Mouse (Mus musculus): ENCODE measurements around the gene Abca8a. TPM values are rescaled to one million over a fixed set of nuclear protein-coding genes. Genes with fewer than 3 reads are reported as not detected.

Abca8a gene
- polyA plus RNA-seq (2014; fragmentation: Nextera tagmentation; extraction: Ambion mirVana), result 2.1 and 3.3 TPM in 2 replicates

GRCm38 (mm10) chr11:110095858-110096257, at the start of gene Abca8a:
Gene Abca8a (minus strand): TSS chr11:110095978.
- Histone ChIP-seq H3K4me2 (replicated peaks; ENCODE audit: low read depth, low read length) (no peak within 1 kb of the TSS), H3K27ac (ENCODE audit: low read length) (no peak within 1 kb of the TSS), H3K4me1 (ENCODE audit: control insufficient read depth, insufficient read depth, low read length) (no peaks in the 10 kb centered on the region), H3K9ac (replicated peaks; ENCODE audit: low read depth, low read length) (no peak within 1 kb of the TSS), H3K9me3 (ENCODE audit: control insufficient read depth, low read depth, low read length) (no peaks in the 10 kb centered on the region), H3K27me3 (ENCODE audit: control insufficient read depth, insufficient read depth, low read length) (no peaks in the 10 kb centered on the region), H3K36me3 (ENCODE audit: control insufficient read depth, insufficient read depth, low read length) (no peaks in the 10 kb centered on the region), H3K4me3 (ENCODE audit: low read depth, low read length) (no peak within 1 kb of the TSS)
- no peak for ATAC-seq (ENCODE audit: insufficient number of reproducible peaks, insufficient read depth, low FRiP score, low read depth)
- WGBS, result 69% methylated on average over 5 of the region's 5 CpGs

GRCm38 (mm10) chr11:110145421-110145820, 49.6 kb upstream of the Abca8a start:
- H3K4me1 ChIP-seq (ENCODE audit: control insufficient read depth, insufficient read depth, low read length), result no peaks in the 10 kb centered on the region
- H3K27me3 ChIP-seq (ENCODE audit: control insufficient read depth, insufficient read depth, low read length), result no peaks in the 10 kb centered on the region
- no peak overlapping the region for H3K9ac ChIP-seq (replicated peaks; ENCODE audit: low read depth, low read length)
- H3K27ac ChIP-seq (ENCODE audit: low read length), result no peak overlapping the region
- H3K36me3 ChIP-seq (ENCODE audit: control insufficient read depth, insufficient read depth, low read length), result no peaks in the 10 kb centered on the region
- 84% methylated on average over 11 of the region's 11 CpGs for WGBS
- H3K9me3 ChIP-seq (ENCODE audit: control insufficient read depth, low read depth, low read length), result no peaks in the 10 kb centered on the region
- H3K4me2 ChIP-seq (replicated peaks; ENCODE audit: low read depth, low read length), result no peak overlapping the region
- no peak overlapping the region for H3K4me3 ChIP-seq (ENCODE audit: low read depth, low read length)
- ATAC-seq (ENCODE audit: insufficient number of reproducible peaks, insufficient read depth, low FRiP score, low read depth), result no peak

GRCm38 (mm10) chr11:110130760-110131159, 35.0 kb upstream of the Abca8a start:
- ATAC-seq (ENCODE audit: insufficient number of reproducible peaks, insufficient read depth, low FRiP score, low read depth), result no peak
- H3K27me3 ChIP-seq (ENCODE audit: control insufficient read depth, insufficient read depth, low read length), result no peaks in the 10 kb centered on the region
- no peak overlapping the region for H3K27ac ChIP-seq (ENCODE audit: low read length)
- no peak overlapping the region for H3K9ac ChIP-seq (replicated peaks; ENCODE audit: low read depth, low read length)
- WGBS, result 81% methylated on average over 5 of the region's 5 CpGs
- no peak overlapping the region for H3K4me3 ChIP-seq (ENCODE audit: low read depth, low read length)
- no peaks in the 10 kb centered on the region for H3K9me3 ChIP-seq (ENCODE audit: control insufficient read depth, low read depth, low read length)
- H3K4me1 ChIP-seq (ENCODE audit: control insufficient read depth, insufficient read depth, low read length), result no peaks in the 10 kb centered on the region
- H3K36me3 ChIP-seq (ENCODE audit: control insufficient read depth, insufficient read depth, low read length), result no peaks in the 10 kb centered on the region
- H3K4me2 ChIP-seq (replicated peaks; ENCODE audit: low read depth, low read length), result no peak overlapping the region

GRCm38 (mm10) chr11:110111137-110111536, 15.4 kb upstream of the Abca8a start:
- Histone ChIP-seq H3K4me3 (ENCODE audit: low read depth, low read length) (no peak overlapping the region), H3K4me2 (replicated peaks; ENCODE audit: low read depth, low read length) (no peak overlapping the region), H3K27me3 (ENCODE audit: control insufficient read depth, insufficient read depth, low read length) (no peaks in the 10 kb centered on the region), H3K9me3 (ENCODE audit: control insufficient read depth, low read depth, low read length) (no peaks in the 10 kb centered on the region), H3K4me1 (ENCODE audit: control insufficient read depth, insufficient read depth, low read length) (no peaks in the 10 kb centered on the region), H3K27ac (ENCODE audit: low read length) (no peak overlapping the region), H3K9ac (replicated peaks; ENCODE audit: low read depth, low read length) (no peak overlapping the region), H3K36me3 (ENCODE audit: control insufficient read depth, insufficient read depth, low read length) (no peaks in the 10 kb centered on the region)
- 52% methylated on average over 4 of the region's 4 CpGs for WGBS
- no peak for ATAC-seq (ENCODE audit: insufficient number of reproducible peaks, insufficient read depth, low FRiP score, low read depth)

- no peak for ATAC-seq (ENCODE audit: insufficient number of reproducible peaks, insufficient read depth, low FRiP score, low read depth)
- H3K9me3 ChIP-seq (ENCODE audit: control insufficient read depth, low read depth, low read length), result no peaks in the 10 kb centered on the region
- no peak overlapping the region for H3K9ac ChIP-seq (replicated peaks; ENCODE audit: low read depth, low read length)
- WGBS, result 59% methylated on average over 7 of the region's 7 CpGs
- no peak overlapping the region for H3K27ac ChIP-seq (ENCODE audit: low read length)
- H3K36me3 ChIP-seq (ENCODE audit: control insufficient read depth, insufficient read depth, low read length), result no peaks in the 10 kb centered on the region
- H3K4me2 ChIP-seq (replicated peaks; ENCODE audit: low read depth, low read length), result no peak overlapping the region
- H3K4me3 ChIP-seq (ENCODE audit: low read depth, low read length), result no peak overlapping the region
- H3K27me3 ChIP-seq (ENCODE audit: control insufficient read depth, insufficient read depth, low read length), result no peaks in the 10 kb centered on the region
- H3K4me1 ChIP-seq (ENCODE audit: control insufficient read depth, insufficient read depth, low read length), result no peaks in the 10 kb centered on the region
Measured at GRCm38 (mm10) chr11:110101437-110101836, 5.7 kb upstream of the Abca8a start.

- WGBS, result 78% methylated on average over 4 of the region's 4 CpGs
- H3K9me3 ChIP-seq (ENCODE audit: control insufficient read depth, low read depth, low read length), result no peaks in the 10 kb centered on the region
- no peak overlapping the region for H3K27ac ChIP-seq (ENCODE audit: low read length)
- H3K4me1 ChIP-seq (ENCODE audit: control insufficient read depth, insufficient read depth, low read length), result no peaks in the 10 kb centered on the region
- no peak overlapping the region for H3K4me3 ChIP-seq (ENCODE audit: low read depth, low read length)
- ATAC-seq (ENCODE audit: insufficient number of reproducible peaks, insufficient read depth, low FRiP score, low read depth), result no peak
- no peaks in the 10 kb centered on the region for H3K36me3 ChIP-seq (ENCODE audit: control insufficient read depth, insufficient read depth, low read length)
- H3K4me2 ChIP-seq (replicated peaks; ENCODE audit: low read depth, low read length), result no peak overlapping the region
- no peaks in the 10 kb centered on the region for H3K27me3 ChIP-seq (ENCODE audit: control insufficient read depth, insufficient read depth, low read length)
- no peak overlapping the region for H3K9ac ChIP-seq (replicated peaks; ENCODE audit: low read depth, low read length)
Measured at GRCm38 (mm10) chr11:110098901-110099300, 3.1 kb upstream of the Abca8a start.

- Histone ChIP-seq H3K27ac (ENCODE audit: low read length) (no peak overlapping the region), H3K4me3 (ENCODE audit: low read depth, low read length) (no peak overlapping the region), H3K4me1 (ENCODE audit: control insufficient read depth, insufficient read depth, low read length) (no peaks in the 10 kb centered on the region), H3K36me3 (ENCODE audit: control insufficient read depth, insufficient read depth, low read length) (no peaks in the 10 kb centered on the region), H3K27me3 (ENCODE audit: control insufficient read depth, insufficient read depth, low read length) (no peaks in the 10 kb centered on the region), H3K9ac (replicated peaks; ENCODE audit: low read depth, low read length) (no peak overlapping the region), H3K4me2 (replicated peaks; ENCODE audit: low read depth, low read length) (no peak overlapping the region), H3K9me3 (ENCODE audit: control insufficient read depth, low read depth, low read length) (no peaks in the 10 kb centered on the region)
- ATAC-seq (ENCODE audit: insufficient number of reproducible peaks, insufficient read depth, low FRiP score, low read depth), result no peak
- 55% methylated on average over 6 of the region's 6 CpGs for WGBS
Measured at GRCm38 (mm10) chr11:110097465-110097864, 1.7 kb upstream of the Abca8a start.

GRCm38 (mm10) chr11:110094846-110095380, 865 bp downstream of the Abca8a start:
- H3K27ac ChIP-seq (ENCODE audit: low read length), result no peak overlapping the region
- no peak overlapping the region for H3K9ac ChIP-seq (replicated peaks; ENCODE audit: low read depth, low read length)

GRCm38 (mm10) chr11:110094236-110094635, 1.5 kb downstream of the Abca8a start:
- Histone ChIP-seq H3K4me3 (ENCODE audit: low read depth, low read length) (no peak overlapping the region), H3K9me3 (ENCODE audit: control insufficient read depth, low read depth, low read length) (no peaks in the 10 kb centered on the region), H3K9ac (replicated peaks; ENCODE audit: low read depth, low read length) (no peak overlapping the region), H3K4me2 (replicated peaks; ENCODE audit: low read depth, low read length) (no peak overlapping the region), H3K4me1 (ENCODE audit: control insufficient read depth, insufficient read depth, low read length) (no peaks in the 10 kb centered on the region), H3K27me3 (ENCODE audit: control insufficient read depth, insufficient read depth, low read length) (no peaks in the 10 kb centered on the region), H3K36me3 (ENCODE audit: control insufficient read depth, insufficient read depth, low read length) (no peaks in the 10 kb centered on the region), H3K27ac (ENCODE audit: low read length) (no peak overlapping the region)
- 76% methylated on average over 3 of the region's 3 CpGs for whole genome bisulfite sequencing
- ATAC-seq (ENCODE audit: insufficient number of reproducible peaks, insufficient read depth, low FRiP score, low read depth), result no peak

More at GRCm38 (mm10) chr11:110094846-110095380, 865 bp downstream of the Abca8a start:
- 71% methylated on average over 7 of the region's 7 CpGs for WGBS
- no peaks in the 10 kb centered on the region for H3K27me3 ChIP-seq (ENCODE audit: control insufficient read depth, insufficient read depth, low read length)
- no peaks in the 10 kb centered on the region for H3K36me3 ChIP-seq (ENCODE audit: control insufficient read depth, insufficient read depth, low read length)
- no peak overlapping the region for H3K4me3 ChIP-seq (ENCODE audit: low read depth, low read length)
- H3K4me1 ChIP-seq (ENCODE audit: control insufficient read depth, insufficient read depth, low read length), result no peaks in the 10 kb centered on the region
- no peak for ATAC-seq (ENCODE audit: insufficient number of reproducible peaks, insufficient read depth, low FRiP score, low read depth)
- H3K9me3 ChIP-seq (ENCODE audit: control insufficient read depth, low read depth, low read length), result no peaks in the 10 kb centered on the region
- H3K4me2 ChIP-seq (replicated peaks; ENCODE audit: low read depth, low read length), result no peak overlapping the region
